Mouse (Mus musculus) brown adipose tissue, adult 24 weeks (tissue): ENCODE measurements around the gene Atg5. TPM values are rescaled to one million over a fixed set of nuclear protein-coding genes. Genes with fewer than 3 reads are reported as not detected.

Experiments
- H3K27ac ChIP-seq: fragments of 200-500 bp; replicated peaks from 2 replicates; pipeline ENCODE4 v1.5.1; 2012; ENCODE audit warnings: low read depth, mild to moderate bottlenecking, low read length
- H3K4me1 ChIP-seq: fragments of 200-500 bp; 2 replicates; pipeline ENCODE4 v1.6.1; 2012; ENCODE audit warnings: low read length, mixed read lengths; ENCODE audit not compliant: control insufficient read depth, insufficient read depth, insufficient read length
- H3K4me3 ChIP-seq: fragments of 200-500 bp; 2 replicates; pipeline ENCODE4 v1.5.1; 2012; ENCODE audit warnings: low read depth, mild to moderate bottlenecking, low read length, moderate library complexity; ENCODE audit not compliant: insufficient read depth
- polyA plus RNA-seq: library from polyadenylated mRNA; stranded (reverse); fragments of >200 nt; gene quantifications from 2 replicates; pipeline ENCODE4 v1.2.4, GENCODE M21; 2012; ENCODE audit not compliant: missing spikeins, insufficient read depth, insufficient read length

Atg5 gene
- polyA plus RNA-seq, 1 experiment: 19.1 TPM

GRCm38 (mm10) chr10:44380476-44381208 is 112.5 kb downstream of the Atg5 start:
- peaks cover 11% of the 10 kb centered on the region for H3K4me1 ChIP-seq
- peak overlapping the region; percentile 45 for H3K4me3 ChIP-seq
- 0 out of 2 replicates have a peak overlapping the region, but pooled peaks have one; percentile 15 for H3K27ac ChIP-seq

- Histone ChIP-seq H3K4me3 (no peak overlapping the region), H3K27ac (no peak overlapping the region)
Observed at GRCm38 (mm10) chr10:44381397-44381796, 113.2 kb downstream of the Atg5 start.

GRCm38 (mm10) chr10:44381948-44382347 is 113.8 kb downstream of the Atg5 start:
- H3K4me1 ChIP-seq: peaks cover 11% of the 10 kb centered on the region
- H3K4me3 ChIP-seq: no peak overlapping the region
- H3K27ac ChIP-seq: no peak overlapping the region

More at GRCm38 (mm10) chr10:44381397-44381796, 113.2 kb downstream of the Atg5 start:
- peaks cover 11% of the 10 kb centered on the region for H3K4me1 ChIP-seq

- peaks cover 11% of the 10 kb centered on the region for H3K4me1 ChIP-seq
- no peak overlapping the region for H3K4me3 ChIP-seq
- no peak overlapping the region for H3K27ac ChIP-seq
Observed at GRCm38 (mm10) chr10:44383213-44383612, 115.1 kb downstream of the Atg5 start.

GRCm38 (mm10) chr10:44385227-44385626 is 117.1 kb downstream of the Atg5 start:
- Histone ChIP-seq H3K27ac (no peak overlapping the region), H3K4me1 (peaks cover 11% of the 10 kb centered on the region), H3K4me3 (no peak overlapping the region)

GRCm38 (mm10) chr10:44388706-44389233 is 120.6 kb downstream of the Atg5 start:
- H3K4me3 ChIP-seq: no peak overlapping the region
- H3K4me1 ChIP-seq: no peaks in the 10 kb centered on the region
- H3K27ac ChIP-seq: no peak overlapping the region

- H3K4me3 ChIP-seq: no peak overlapping the region
- no peaks in the 10 kb centered on the region for H3K4me1 ChIP-seq
- H3K27ac ChIP-seq: no peak overlapping the region
Observed at GRCm38 (mm10) chr10:44390286-44390685, 122.1 kb downstream of the Atg5 start.

- Histone ChIP-seq H3K4me1 (no peaks in the 10 kb centered on the region), H3K4me3 (no peak overlapping the region)
Observed at GRCm38 (mm10) chr10:44391509-44392290, 123.5 kb downstream of the Atg5 start.

GRCm38 (mm10) chr10:44392855-44393254 is 124.7 kb downstream of the Atg5 start:
- Histone ChIP-seq H3K4me1 (no peaks in the 10 kb centered on the region), H3K4me3 (no peak overlapping the region), H3K27ac (no peak overlapping the region)

More at GRCm38 (mm10) chr10:44391509-44392290, 123.5 kb downstream of the Atg5 start:
- no peak overlapping the region for H3K27ac ChIP-seq

- H3K4me3 ChIP-seq: no peak overlapping the region
- no peak overlapping the region for H3K27ac ChIP-seq
- peaks cover 6% of the 10 kb centered on the region for H3K4me1 ChIP-seq
Observed at GRCm38 (mm10) chr10:44400119-44400518, 132.0 kb downstream of the Atg5 start.

GRCm38 (mm10) chr10:44400602-44401001 is 132.4 kb downstream of the Atg5 start:
- Histone ChIP-seq H3K4me3 (no peak overlapping the region), H3K4me1 (peaks cover 6% of the 10 kb centered on the region), H3K27ac (no peak overlapping the region)

GRCm38 (mm10) chr10:44401600-44401999 is 133.4 kb downstream of the Atg5 start:
- no peak overlapping the region for H3K4me3 ChIP-seq
- H3K4me1 ChIP-seq: peaks cover 6% of the 10 kb centered on the region
- no peak overlapping the region for H3K27ac ChIP-seq

GRCm38 (mm10) chr10:44403415-44403814 is 135.3 kb downstream of the Atg5 start:
- H3K4me3 ChIP-seq: no peak overlapping the region
- H3K4me1 ChIP-seq: peaks cover 6% of the 10 kb centered on the region
- H3K27ac ChIP-seq: peak overlapping the region; percentile 58

- Histone ChIP-seq H3K27ac (no peak overlapping the region), H3K4me1 (no peaks in the 10 kb centered on the region), H3K4me3 (no peak overlapping the region)
Observed at GRCm38 (mm10) chr10:44409054-44409453, 140.9 kb downstream of the Atg5 start.

GRCm38 (mm10) chr10:44409958-44410357 is 141.8 kb downstream of the Atg5 start:
- Histone ChIP-seq H3K4me3 (no peak overlapping the region), H3K27ac (no peak overlapping the region), H3K4me1 (no peaks in the 10 kb centered on the region)
